Comparison of ENCODE assay signal across 16 mouse cellular contexts in genomic region chr13:48780345-48781010, GRCm38 (mm10).
DNase-seq lines count a peak whose midpoint lies in the region; ATAC-seq lines count a peak whose summit lies in the region.
"Had no signal": no experiment of that assay in that cellular context is flagged by ENCODE, and none has a peak within 500 bp of the region (broad histone marks: within the 10 kb centered on the region; RNA-seq: fewer than 3 reads in every experiment).

No protein-coding gene starts in this region.

- 39% methylated on average over 9 of the region's 9 CpGs for WGBS in kidney, embryonic 14.5 days
- 31% methylated on average over 9 of the region's 9 CpGs for WGBS in embryonic facial prominence, embryonic 10.5 days
- 29% methylated on average over 9 of the region's 9 CpGs for WGBS in limb, embryonic 10.5 days

- DNase-seq in embryo, embryonic 11 days, result peak; percentile 50
- DNase-seq in embryo, embryonic 9.5 days (ENCODE audit: extremely low spot score), result no peak
- DNase-seq in kidney, postnatal 10 days, result peak; percentile 16
- peak; percentile 88 for DNase-seq in embryonic facial prominence, embryonic 10.5 days (ENCODE audit: low spot score)
- DNase-seq in limb, embryonic 10.5 days (ENCODE audit: low spot score), result no peak
- DNase-seq in retina, embryonic 14.5 days (ENCODE audit: low spot score), result no peak
- no peak for DNase-seq in neural tube, embryonic 10.5 days (ENCODE audit: extremely low spot score, low spot score)
- DNase-seq: cerebellum, adult 9-11 months; kidney, adult 8-10 months; right cerebral cortex, postnatal 14 days; thymus, postnatal 14 days had no signal

- H3K36me3 ChIP-seq in kidney, embryonic 14.5 days (ENCODE audit: control insufficient read depth, insufficient read depth, low read length), result no peaks in the 10 kb centered on the region
- no peaks in the 10 kb centered on the region for H3K36me3 ChIP-seq in embryonic facial prominence, embryonic 10.5 days (replicated peaks)
- H3K36me3 ChIP-seq in limb, embryonic 10.5 days, result no peaks in the 10 kb centered on the region
- H3K36me3 ChIP-seq: G1E; midbrain, embryonic 15.5 days; neural tube, embryonic 15.5 days had no signal

- no peak for ATAC-seq in kidney, embryonic 14.5 days (ENCODE audit: low FRiP score, low TSS enrichment)
- ATAC-seq: midbrain, embryonic 15.5 days had no signal

- no peak overlapping the region for H3K9ac ChIP-seq in kidney, embryonic 14.5 days (ENCODE audit: low read depth, low read length)
- H3K9ac ChIP-seq: midbrain, embryonic 15.5 days; neural tube, embryonic 15.5 days had no signal

- H3K27me3 ChIP-seq in kidney, embryonic 14.5 days (ENCODE audit: control insufficient read depth, insufficient read depth, low read length), result no peaks in the 10 kb centered on the region
- H3K27me3 ChIP-seq in embryonic facial prominence, embryonic 10.5 days (replicated peaks; ENCODE audit: low read depth, poor library complexity, severe bottlenecking), result peaks cover 29% of the 10 kb centered on the region
- peaks cover 27% of the 10 kb centered on the region for H3K27me3 ChIP-seq in limb, embryonic 10.5 days (ENCODE audit: low read depth, poor library complexity, severe bottlenecking)
- H3K27me3 ChIP-seq: midbrain, embryonic 15.5 days had no signal

- H3K27ac ChIP-seq in kidney, embryonic 14.5 days (ENCODE audit: low read depth, low read length), result no peak overlapping the region
- H3K27ac ChIP-seq in embryonic facial prominence, embryonic 10.5 days (replicated peaks), result peak overlapping the region; percentile 77
- H3K27ac ChIP-seq in limb, embryonic 10.5 days, result peak overlapping the region; percentile 70
- H3K27ac ChIP-seq: midbrain, embryonic 15.5 days; neural tube, embryonic 15.5 days had no signal

- H3K4me1 ChIP-seq in kidney, embryonic 14.5 days (ENCODE audit: control insufficient read depth, insufficient read depth, low read length), result peaks cover 5% of the 10 kb centered on the region; the same call in 1 of the 2 replicates
- peaks cover 61% of the 10 kb centered on the region for H3K4me1 ChIP-seq in embryonic facial prominence, embryonic 10.5 days
- H3K4me1 ChIP-seq in limb, embryonic 10.5 days, result peaks cover 39% of the 10 kb centered on the region

- H3K4me2 ChIP-seq in kidney, embryonic 14.5 days (replicated peaks; ENCODE audit: low read depth, low read length), result no peak overlapping the region
- H3K4me2 ChIP-seq: midbrain, embryonic 15.5 days; neural tube, embryonic 15.5 days had no signal

- no peaks in the 10 kb centered on the region for H3K9me3 ChIP-seq in kidney, embryonic 14.5 days (ENCODE audit: control insufficient read depth, low read length)
- no peaks in the 10 kb centered on the region for H3K9me3 ChIP-seq in embryonic facial prominence, embryonic 10.5 days
- no peaks in the 10 kb centered on the region for H3K9me3 ChIP-seq in limb, embryonic 10.5 days (replicated peaks)
- H3K9me3 ChIP-seq: G1E; midbrain, embryonic 15.5 days; neural tube, embryonic 15.5 days had no signal

- H3K4me3 ChIP-seq in kidney, embryonic 14.5 days (ENCODE audit: low read length), result no peak overlapping the region
- H3K4me3 ChIP-seq in embryonic facial prominence, embryonic 10.5 days, result peak overlapping the region; percentile 31; the same call in 1 of the 2 replicates
- H3K4me3 ChIP-seq in limb, embryonic 10.5 days, result 0 out of 2 replicates have a peak overlapping the region, but pooled peaks have one; percentile 1
- H3K4me3 ChIP-seq: erythroblast, embryonic 14.5 days; midbrain, embryonic 15.5 days; neural tube, embryonic 15.5 days had no signal

Comparison
In these comparisons a context has a peak if more than half of its experiments do, and no peak if none do; other contexts are left out.
1. DNase-seq: peak in embryo, embryonic 11 days (single experiment), kidney, postnatal 10 days (single experiment) and embryonic facial prominence, embryonic 10.5 days (single experiment); none in embryo, embryonic 9.5 days (single experiment), limb, embryonic 10.5 days (single experiment), retina, embryonic 14.5 days (single experiment) and neural tube, embryonic 10.5 days (single experiment).